Mouse (Mus musculus): ENCODE data around the gene Btbd17.

DNA sequence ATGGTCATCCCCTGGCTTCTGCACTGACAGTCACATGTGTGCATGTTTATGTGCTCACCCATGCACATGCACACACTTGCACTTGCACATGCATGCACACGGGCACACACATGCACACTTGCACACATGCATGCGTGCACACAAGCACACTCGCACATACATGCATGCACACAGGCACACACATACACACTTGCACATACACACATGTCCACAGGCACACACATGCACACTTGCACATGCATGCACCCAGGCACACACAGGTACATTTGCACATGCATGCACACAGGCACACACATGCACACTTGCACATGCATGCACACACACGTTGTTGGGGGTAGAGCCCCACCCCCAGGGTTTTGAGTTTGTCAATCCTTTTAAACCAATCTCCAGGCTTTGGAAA lies 21.2 kb upstream of the Btbd17 start:
- TF ChIP-seq CTCF (IDR thresholded peaks at IDR 0.05; ENCODE audit: low read depth): no peak
- TF ChIP-seq EP300 (IDR thresholded peaks at IDR 0.05; ENCODE audit: low read depth): no peak
